Mouse (Mus musculus): ENCODE measurements around the gene Ramp1. TPM values are rescaled to one million over a fixed set of nuclear protein-coding genes. Genes with fewer than 3 reads are reported as not detected.
A peak's percentile ranks its signal among the peaks of the same experiment; 100 is the strongest.

The Ramp1 gene
- polyA plus RNA-seq, 1 experiment, result 15.8 TPM

DNA sequence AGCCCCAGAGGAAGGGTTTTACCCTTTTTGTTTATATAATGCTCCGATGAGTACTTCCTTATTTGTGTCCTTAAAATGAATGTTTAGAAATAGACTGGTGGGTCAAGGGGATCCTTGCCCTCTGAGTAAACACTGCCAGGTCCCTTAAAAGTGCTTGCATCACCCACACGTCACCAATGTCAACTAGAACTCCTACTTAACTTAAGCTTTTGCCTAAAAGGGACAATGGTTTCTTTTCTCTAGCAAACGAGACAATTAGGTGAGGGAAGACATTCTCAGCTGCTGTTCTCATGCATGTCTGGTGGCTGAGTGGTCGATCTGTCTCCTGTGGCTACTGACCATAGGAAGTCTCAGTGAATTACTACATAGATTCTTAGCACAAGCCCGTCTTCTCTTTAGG lies 52.3 kb downstream of the Ramp1 start:
- H3K27me3 ChIP-seq (ENCODE audit: control insufficient read depth, insufficient read depth, low read length), result no peaks in the 10 kb centered on the region
- WGBS, result 50% methylated on average over 5 of the region's 5 CpGs
- TF ChIP-seq CTCF (IDR thresholded peaks at IDR 0.05; ENCODE audit: extremely low read depth, insufficient read depth, insufficient read length, insufficient replicate concordance), result no peak
- no peak for TF ChIP-seq POLR2A (IDR thresholded peaks at IDR 0.05; ENCODE audit: low read depth, low read length)
- no peak overlapping the region for H3K27ac ChIP-seq (ENCODE audit: insufficient read depth, low read length)
- no peaks in the 10 kb centered on the region for H3K36me3 ChIP-seq (ENCODE audit: control insufficient read depth, insufficient read depth, low read length)
- H3K4me1 ChIP-seq (ENCODE audit: control insufficient read depth, insufficient read depth, insufficient read length), result no peaks in the 10 kb centered on the region; the same call in 1 of the 2 replicates
- DNase-seq (ENCODE audit: low read depth in 1 of 2, low spot score in 2 of 2), result no peak
- H3K4me3 ChIP-seq (ENCODE audit: extremely low read depth, insufficient read depth, insufficient read length), result no peak overlapping the region

DNA sequence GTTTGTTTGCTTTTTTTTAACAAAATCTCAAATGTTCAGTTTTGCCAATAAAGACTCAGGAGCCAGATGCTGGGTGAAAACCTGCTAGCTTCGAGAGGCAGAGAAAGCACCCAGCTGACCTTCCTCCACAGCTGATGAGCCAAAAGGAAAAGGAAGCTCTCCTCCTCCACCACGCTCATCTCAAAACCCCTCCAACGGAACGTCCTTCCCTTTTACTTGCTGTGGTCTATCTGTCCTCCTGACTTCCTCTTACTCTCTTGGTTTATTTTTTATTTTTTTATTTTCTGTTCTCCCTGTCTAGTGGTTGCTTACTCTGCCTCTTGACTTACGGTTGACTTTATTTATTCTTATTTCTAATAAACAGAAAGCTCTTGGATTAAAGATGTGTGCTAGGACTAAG lies 55.8 kb downstream of the Ramp1 start:
- TF ChIP-seq POLR2A (IDR thresholded peaks at IDR 0.05; ENCODE audit: low read depth, low read length) (no peak), CTCF (IDR thresholded peaks at IDR 0.05; ENCODE audit: extremely low read depth, insufficient read depth, insufficient read length, insufficient replicate concordance) (no peak)
- no peak overlapping the region for H3K27ac ChIP-seq (ENCODE audit: insufficient read depth, low read length)
- no peaks in the 10 kb centered on the region for H3K36me3 ChIP-seq (ENCODE audit: control insufficient read depth, insufficient read depth, low read length)
- H3K27me3 ChIP-seq (ENCODE audit: control insufficient read depth, insufficient read depth, low read length), result no peaks in the 10 kb centered on the region
- no peak for DNase-seq (ENCODE audit: low read depth in 1 of 2, low spot score in 2 of 2)
- H3K4me3 ChIP-seq (ENCODE audit: extremely low read depth, insufficient read depth, insufficient read length), result no peak overlapping the region
- 4% methylated on average over 5 of the region's 5 CpGs for WGBS
- no peaks in the 10 kb centered on the region; the same call in 1 of the 2 replicates for H3K4me1 ChIP-seq (ENCODE audit: control insufficient read depth, insufficient read depth, insufficient read length)

DNA sequence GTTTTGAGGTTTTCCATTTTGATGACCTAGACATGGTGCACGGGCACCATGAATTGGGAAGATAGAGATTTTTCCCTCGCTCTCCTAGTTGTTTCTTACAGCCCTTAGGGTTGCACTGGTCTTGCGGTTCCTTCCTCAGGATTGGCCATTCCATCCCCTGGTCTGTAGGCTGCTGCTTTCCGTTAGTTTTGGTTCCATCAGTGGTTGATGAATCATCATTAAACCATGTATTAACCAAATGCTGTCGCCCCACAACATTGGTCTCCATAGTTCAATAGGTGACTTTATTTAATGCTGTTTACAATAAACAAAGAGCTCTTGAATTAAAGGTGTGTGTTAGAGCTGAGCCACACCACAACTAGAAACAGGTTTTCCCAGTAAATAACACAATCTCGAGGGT lies 58.1 kb downstream of the Ramp1 start:
- no peaks in the 10 kb centered on the region for H3K36me3 ChIP-seq (ENCODE audit: control insufficient read depth, insufficient read depth, low read length)
- no peak overlapping the region for H3K27ac ChIP-seq (ENCODE audit: insufficient read depth, low read length)
- no peaks in the 10 kb centered on the region; the same call in 1 of the 2 replicates for H3K4me1 ChIP-seq (ENCODE audit: control insufficient read depth, insufficient read depth, insufficient read length)
- TF ChIP-seq CTCF (IDR thresholded peaks at IDR 0.05; ENCODE audit: extremely low read depth, insufficient read depth, insufficient read length, insufficient replicate concordance) (no peak), POLR2A (IDR thresholded peaks at IDR 0.05; ENCODE audit: low read depth, low read length) (no peak)
- 75% methylated on average over 6 of the region's 6 CpGs for WGBS
- no peaks in the 10 kb centered on the region for H3K27me3 ChIP-seq (ENCODE audit: control insufficient read depth, insufficient read depth, low read length)
- DNase-seq (ENCODE audit: low read depth in 1 of 2, low spot score in 2 of 2), result no peak
- H3K4me3 ChIP-seq (ENCODE audit: extremely low read depth, insufficient read depth, insufficient read length), result no peak overlapping the region

DNA sequence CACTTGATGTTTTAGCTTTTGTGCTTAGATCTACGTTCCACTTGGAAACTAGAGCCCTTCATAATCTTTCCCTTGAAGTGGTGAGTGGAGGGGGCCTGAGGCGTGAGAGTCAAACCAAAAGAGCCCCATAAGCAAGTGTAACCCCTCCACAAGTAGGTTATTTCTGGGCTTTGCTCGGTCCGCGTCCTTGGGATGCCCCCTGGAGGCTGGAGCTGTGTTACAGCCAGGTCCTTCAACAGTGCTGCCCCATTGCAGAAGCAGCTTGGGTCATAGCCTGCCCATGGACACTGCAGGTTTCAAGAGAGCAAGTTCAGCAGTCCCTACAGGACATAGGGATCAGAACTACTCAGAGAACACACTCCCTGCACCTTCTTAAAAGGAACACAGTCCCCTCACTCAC lies 59.5 kb downstream of the Ramp1 start:
- 5% methylated on average over 5 of the region's 5 CpGs for WGBS
- DNase-seq (ENCODE audit: low read depth in 1 of 2, low spot score in 2 of 2), result peak; percentile 29 to 67
- H3K27me3 ChIP-seq (ENCODE audit: control insufficient read depth, insufficient read depth, low read length), result no peaks in the 10 kb centered on the region
- H3K36me3 ChIP-seq (ENCODE audit: control insufficient read depth, insufficient read depth, low read length), result no peaks in the 10 kb centered on the region
- H3K27ac ChIP-seq (ENCODE audit: insufficient read depth, low read length), result no peak overlapping the region
- TF ChIP-seq POLR2A (IDR thresholded peaks at IDR 0.05; ENCODE audit: low read depth, low read length) (no peak), CTCF (IDR thresholded peaks at IDR 0.05; ENCODE audit: extremely low read depth, insufficient read depth, insufficient read length, insufficient replicate concordance) (peak; percentile 86)
- no peaks in the 10 kb centered on the region; the same call in 1 of the 2 replicates for H3K4me1 ChIP-seq (ENCODE audit: control insufficient read depth, insufficient read depth, insufficient read length)
- H3K4me3 ChIP-seq (ENCODE audit: extremely low read depth, insufficient read depth, insufficient read length), result no peak overlapping the region

DNA sequence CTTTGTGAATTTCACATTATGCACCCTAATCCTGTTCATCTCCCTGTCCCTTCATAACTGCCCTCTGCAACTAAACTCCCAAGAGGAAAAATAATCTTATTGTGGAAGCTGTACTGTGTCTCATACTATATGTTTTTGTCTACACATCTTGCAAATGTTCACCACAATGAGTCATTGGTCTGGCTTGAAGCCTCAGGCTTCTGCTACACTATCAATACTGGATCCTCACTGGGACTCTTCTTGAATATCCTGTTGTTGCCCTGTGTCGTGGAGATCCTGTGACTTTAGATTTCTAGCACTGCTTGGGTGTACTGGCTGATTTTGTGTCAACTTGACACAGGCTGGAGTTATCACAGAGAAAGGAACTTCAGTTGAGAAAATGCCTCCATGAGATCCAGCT lies 60.2 kb downstream of the Ramp1 start:
- no peaks in the 10 kb centered on the region for H3K27me3 ChIP-seq (ENCODE audit: control insufficient read depth, insufficient read depth, low read length)
- H3K4me1 ChIP-seq (ENCODE audit: control insufficient read depth, insufficient read depth, insufficient read length), result no peaks in the 10 kb centered on the region; the same call in 1 of the 2 replicates
- no peak overlapping the region for H3K27ac ChIP-seq (ENCODE audit: insufficient read depth, low read length)
- TF ChIP-seq POLR2A (IDR thresholded peaks at IDR 0.05; ENCODE audit: low read depth, low read length) (no peak), CTCF (IDR thresholded peaks at IDR 0.05; ENCODE audit: extremely low read depth, insufficient read depth, insufficient read length, insufficient replicate concordance) (no peak)
- H3K4me3 ChIP-seq (ENCODE audit: extremely low read depth, insufficient read depth, insufficient read length), result no peak overlapping the region
- no peak for DNase-seq (ENCODE audit: low read depth in 1 of 2, low spot score in 2 of 2)
- WGBS, result 48% methylated on average over 1 of the region's 1 CpGs
- H3K36me3 ChIP-seq (ENCODE audit: control insufficient read depth, insufficient read depth, low read length), result no peaks in the 10 kb centered on the region

DNA sequence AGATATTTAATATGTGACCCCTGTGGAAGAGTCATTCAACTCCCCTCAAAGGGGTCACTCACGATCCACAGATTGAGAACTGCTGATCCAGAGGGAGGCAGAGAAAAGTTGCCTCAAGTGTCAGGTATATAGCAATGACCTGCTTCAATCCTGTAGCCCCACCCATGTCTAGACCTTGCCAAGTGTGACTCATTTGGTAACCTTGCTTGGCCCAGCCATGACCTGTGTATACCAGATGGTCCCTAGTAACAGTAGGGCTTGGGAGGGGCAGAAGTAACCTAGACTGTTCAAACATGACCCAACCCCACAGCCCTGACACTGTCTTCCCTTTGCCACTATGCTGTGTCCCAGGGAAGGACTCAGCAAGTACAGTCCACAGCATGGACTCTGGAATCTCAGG lies 61.1 kb downstream of the Ramp1 start:
- Histone ChIP-seq H3K27ac (ENCODE audit: insufficient read depth, low read length) (no peak overlapping the region), H3K27me3 (ENCODE audit: control insufficient read depth, insufficient read depth, low read length) (no peaks in the 10 kb centered on the region), H3K4me3 (ENCODE audit: extremely low read depth, insufficient read depth, insufficient read length) (no peak overlapping the region), H3K4me1 (ENCODE audit: control insufficient read depth, insufficient read depth, insufficient read length) (no peaks in the 10 kb centered on the region), H3K36me3 (ENCODE audit: control insufficient read depth, insufficient read depth, low read length) (no peaks in the 10 kb centered on the region)
- no peak for DNase-seq (ENCODE audit: low read depth in 1 of 2, low spot score in 2 of 2)
- 91% methylated on average over 1 of the region's 1 CpGs for WGBS
- TF ChIP-seq POLR2A (IDR thresholded peaks at IDR 0.05; ENCODE audit: low read depth, low read length), result no peak
- no peak for TF ChIP-seq CTCF (IDR thresholded peaks at IDR 0.05; ENCODE audit: extremely low read depth, insufficient read depth, insufficient read length, insufficient replicate concordance)

DNA sequence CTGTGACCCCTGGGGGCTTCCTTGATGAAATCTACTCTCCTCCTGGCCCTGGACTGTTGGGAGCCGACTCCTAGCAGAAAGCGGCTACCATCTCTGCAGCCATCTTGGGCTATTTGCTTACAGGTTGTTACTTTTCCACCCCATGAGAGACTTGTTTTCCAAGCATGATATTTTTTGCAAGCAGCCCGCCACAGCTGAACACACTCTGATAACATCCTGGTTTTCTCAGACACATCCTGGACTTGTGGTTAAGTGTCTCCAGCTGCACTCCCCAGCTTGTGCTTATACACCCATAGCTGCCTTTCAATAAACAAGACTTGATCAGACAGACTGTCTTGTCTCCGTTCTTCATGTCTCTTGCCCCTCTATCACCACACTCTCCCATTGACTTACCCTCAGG lies 61.6 kb downstream of the Ramp1 start:
- H3K27ac ChIP-seq (ENCODE audit: insufficient read depth, low read length), result no peak overlapping the region
- TF ChIP-seq CTCF (IDR thresholded peaks at IDR 0.05; ENCODE audit: extremely low read depth, insufficient read depth, insufficient read length, insufficient replicate concordance) (no peak), POLR2A (IDR thresholded peaks at IDR 0.05; ENCODE audit: low read depth, low read length) (no peak)
- no peaks in the 10 kb centered on the region for H3K36me3 ChIP-seq (ENCODE audit: control insufficient read depth, insufficient read depth, low read length)
- H3K4me3 ChIP-seq (ENCODE audit: extremely low read depth, insufficient read depth, insufficient read length), result no peak overlapping the region
- no peaks in the 10 kb centered on the region for H3K4me1 ChIP-seq (ENCODE audit: control insufficient read depth, insufficient read depth, insufficient read length)
- DNase-seq (ENCODE audit: low read depth in 1 of 2, low spot score in 2 of 2), result no peak
- 32% methylated on average over 4 of the region's 4 CpGs for WGBS
- H3K27me3 ChIP-seq (ENCODE audit: control insufficient read depth, insufficient read depth, low read length), result no peaks in the 10 kb centered on the region
